Mouse (Mus musculus) midbrain, embryonic 16.5 days (tissue): ENCODE results near the gene Palld. TPM values are rescaled to one million over a fixed set of nuclear protein-coding genes. Genes with fewer than 3 reads are reported as not detected.

Source experiments
- ATAC-seq: fragments of 200-750 bp; cut with Nextera tagmentation; 2 replicates; pipeline ENCODE4 v1.8.0; 2017; ENCODE audit warnings: moderate TSS enrichment
- H3K27ac ChIP-seq: fragments of 300-500 bp; sonication (generic); 2 replicates; pipeline ENCODE4 v1.5.1; 2014; ENCODE audit warnings: mild to moderate bottlenecking, low read length, mixed read lengths
- H3K27me3 ChIP-seq: fragments of 300-500 bp; sonication (generic); 2 replicates; pipeline ENCODE4 v1.6.1; 2014; ENCODE audit warnings: low read depth, low read length, mixed read lengths; ENCODE audit not compliant: control insufficient read depth, insufficient read depth
- H3K36me3 ChIP-seq: fragments of 300-500 bp; sonication (generic); 2 replicates; pipeline ENCODE4 v1.6.1; 2014; ENCODE audit warnings: mild to moderate bottlenecking, low read length, moderate library complexity, mixed read lengths; ENCODE audit not compliant: control insufficient read depth, insufficient read depth
- H3K4me1 ChIP-seq: fragments of 300-500 bp; sonication (generic); 2 replicates; pipeline ENCODE4 v1.6.1; 2014; ENCODE audit warnings: mild to moderate bottlenecking, low read length, mixed read lengths; ENCODE audit not compliant: control insufficient read depth, insufficient read depth
- H3K4me2 ChIP-seq: fragments of 300-500 bp; sonication (generic); 2 replicates; pipeline ENCODE4 v1.6.1; 2014; ENCODE audit warnings: mild to moderate bottlenecking, low read length, mixed read lengths
- H3K4me3 ChIP-seq: fragments of 300-500 bp; sonication (generic); 2 replicates; pipeline ENCODE4 v1.5.1; 2014; ENCODE audit warnings: low read depth, mild to moderate bottlenecking, low read length, moderate library complexity, mixed read lengths
- H3K9ac ChIP-seq: fragments of 300-500 bp; sonication (generic); 2 replicates; pipeline ENCODE4 v1.6.1; 2014; ENCODE audit warnings: low read depth, low read length, mixed read lengths
- H3K9me3 ChIP-seq: fragments of 300-500 bp; sonication (generic); replicated peaks from 2 replicates; pipeline ENCODE4 v1.6.1; 2014; ENCODE audit warnings: mild to moderate bottlenecking, low read length, mixed read lengths; ENCODE audit not compliant: control insufficient read depth, poor library complexity, severe bottlenecking
- WGBS: fragments of 180-500 bp; shearing (Covaris S2); extraction: QIAGEN DNeasy Blood & Tissue Kit; methylation state at CpG from one replicate; pipeline ENCODE4 v1.1.7; 2014; 5-methylcytosine and 5-hydroxymethylcytosine counted together
- polyA plus RNA-seq: library from polyadenylated mRNA; unstranded; fragments of >200 nt; fragmentation: Nextera tagmentation; extraction: Ambion mirVana; gene quantifications from 2 replicates; pipeline ENCODE4 v1.2.1, GENCODE M21; 2015

Palld gene
- polyA plus RNA-seq, 1 experiment from 2014 or later = 15.4 TPM

GRCm38 (mm10) chr8:61731306-61732088, 171.0 kb downstream of the Palld start:
- Histone ChIP-seq H3K36me3 (no peaks in the 10 kb centered on the region), H3K4me2 (no peak overlapping the region), H3K9me3 (no peaks in the 10 kb centered on the region), H3K27me3 (no peaks in the 10 kb centered on the region), H3K4me3 (no peak overlapping the region), H3K27ac (no peak overlapping the region), H3K9ac (no peak overlapping the region), H3K4me1 (no peaks in the 10 kb centered on the region)
- WGBS = 76% methylated on average over 5 of the region's 5 CpGs
- no peak for ATAC-seq

- no peak overlapping the region for H3K27ac ChIP-seq
- no peak overlapping the region for H3K9ac ChIP-seq
- no peaks in the 10 kb centered on the region for H3K9me3 ChIP-seq
- no peak overlapping the region for H3K4me2 ChIP-seq
- no peaks in the 10 kb centered on the region for H3K27me3 ChIP-seq
- WGBS = 83% methylated on average over 6 of the region's 6 CpGs
- no peak for ATAC-seq
- no peaks in the 10 kb centered on the region for H3K36me3 ChIP-seq
- H3K4me3 ChIP-seq = no peak overlapping the region
- no peaks in the 10 kb centered on the region for H3K4me1 ChIP-seq
Observed at GRCm38 (mm10) chr8:61730669-61731068, 171.8 kb downstream of the Palld start.

DNA sequence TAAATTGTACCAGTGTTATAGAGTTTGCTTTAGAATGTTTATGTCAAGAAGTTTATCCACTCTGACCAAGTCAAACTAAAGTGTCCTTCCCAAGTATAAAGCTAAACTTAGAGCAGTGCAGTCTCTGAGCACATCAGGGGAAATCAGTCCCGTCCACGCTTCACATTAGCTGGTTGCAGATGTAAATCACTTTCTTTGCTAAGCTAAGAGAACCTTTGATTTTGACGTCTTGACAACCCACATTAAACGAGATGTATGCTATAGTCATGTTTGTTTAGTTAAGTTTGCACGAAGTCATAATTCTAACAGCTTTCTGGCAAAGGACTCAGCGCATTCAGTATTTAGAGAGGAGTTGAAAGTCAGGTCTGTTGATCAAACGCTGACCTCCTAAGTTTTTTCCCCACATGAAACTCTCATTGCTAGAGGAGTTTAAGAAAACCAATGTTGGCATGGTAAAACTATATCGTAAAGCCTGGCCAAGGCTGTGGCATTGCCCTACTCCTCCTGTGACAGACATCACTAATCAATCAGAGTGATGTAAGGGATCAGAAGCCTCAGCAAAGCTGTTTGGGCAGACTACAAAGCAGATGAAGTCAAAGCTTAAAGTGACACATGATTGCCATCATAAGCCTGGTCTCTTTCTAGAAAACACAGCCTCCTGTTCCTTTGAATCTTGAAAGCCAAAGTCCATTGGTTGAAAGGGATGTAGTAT, 177.0 kb downstream of the Palld start:
- 86% methylated on average over 8 of the region's 8 CpGs for WGBS
- Histone ChIP-seq H3K36me3 (no peaks in the 10 kb centered on the region), H3K27me3 (no peaks in the 10 kb centered on the region), H3K4me2 (no peak overlapping the region), H3K27ac (no peak overlapping the region), H3K9me3 (no peaks in the 10 kb centered on the region), H3K4me3 (no peak overlapping the region), H3K9ac (no peak overlapping the region), H3K4me1 (no peaks in the 10 kb centered on the region)
- no peak for ATAC-seq

GRCm38 (mm10) chr8:61722226-61722625, 180.3 kb downstream of the Palld start:
- Histone ChIP-seq H3K4me2 (no peak overlapping the region), H3K27ac (no peak overlapping the region), H3K4me3 (no peak overlapping the region), H3K36me3 (0 out of 2 replicates have a peak, but pooled peaks cover 2% of the 10 kb centered on the region), H3K9me3 (no peaks in the 10 kb centered on the region), H3K27me3 (no peaks in the 10 kb centered on the region), H3K4me1 (no peaks in the 10 kb centered on the region), H3K9ac (no peak overlapping the region)
- ATAC-seq = no peak
- 80% methylated on average over 9 of the region's 9 CpGs for WGBS

DNA sequence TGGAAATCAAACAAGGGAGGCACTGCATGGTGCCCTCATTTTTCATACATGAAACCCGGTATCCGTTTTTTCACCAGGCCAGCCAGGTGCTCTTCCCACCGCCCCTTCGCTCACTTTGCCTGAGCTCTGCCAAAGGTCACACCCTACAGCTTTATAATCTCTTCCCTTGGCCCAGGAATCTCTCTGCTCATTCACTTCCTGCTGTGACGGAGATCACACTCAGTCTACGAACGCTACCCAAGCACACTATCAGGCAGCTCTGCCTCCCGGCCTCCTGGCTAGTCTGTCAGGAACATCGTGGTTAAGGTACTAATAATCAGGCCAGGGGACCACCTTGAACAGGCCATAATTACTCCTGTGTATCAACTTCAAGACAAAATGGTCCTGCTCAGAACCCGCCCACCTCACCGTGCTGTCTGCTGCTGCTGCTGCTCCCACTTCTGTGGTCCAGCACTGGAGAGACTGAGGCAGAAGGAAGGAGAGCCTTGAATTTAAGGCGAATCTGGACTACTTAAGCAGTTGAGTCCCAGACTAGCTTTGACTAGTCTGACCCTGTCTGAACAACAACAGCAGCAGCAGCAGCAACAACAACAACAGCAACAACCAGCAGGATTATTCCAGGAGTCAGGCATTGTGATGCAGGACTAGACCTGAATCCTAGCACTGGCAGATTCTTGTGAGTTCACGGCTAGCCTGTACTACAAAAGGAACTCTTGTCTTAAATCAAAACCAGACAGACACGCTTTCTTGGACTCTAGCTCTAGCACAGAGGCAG, 187.0 kb downstream of the Palld start:
- Histone ChIP-seq H3K4me2 (no peak overlapping the region), H3K36me3 (0 out of 2 replicates have a peak, but pooled peaks cover 2% of the 10 kb centered on the region), H3K4me1 (no peaks in the 10 kb centered on the region), H3K27me3 (no peaks in the 10 kb centered on the region), H3K27ac (no peak overlapping the region), H3K9me3 (no peaks in the 10 kb centered on the region), H3K4me3 (no peak overlapping the region), H3K9ac (no peak overlapping the region)
- 46% methylated on average over 14 of the region's 14 CpGs for WGBS
- ATAC-seq = no peak

DNA sequence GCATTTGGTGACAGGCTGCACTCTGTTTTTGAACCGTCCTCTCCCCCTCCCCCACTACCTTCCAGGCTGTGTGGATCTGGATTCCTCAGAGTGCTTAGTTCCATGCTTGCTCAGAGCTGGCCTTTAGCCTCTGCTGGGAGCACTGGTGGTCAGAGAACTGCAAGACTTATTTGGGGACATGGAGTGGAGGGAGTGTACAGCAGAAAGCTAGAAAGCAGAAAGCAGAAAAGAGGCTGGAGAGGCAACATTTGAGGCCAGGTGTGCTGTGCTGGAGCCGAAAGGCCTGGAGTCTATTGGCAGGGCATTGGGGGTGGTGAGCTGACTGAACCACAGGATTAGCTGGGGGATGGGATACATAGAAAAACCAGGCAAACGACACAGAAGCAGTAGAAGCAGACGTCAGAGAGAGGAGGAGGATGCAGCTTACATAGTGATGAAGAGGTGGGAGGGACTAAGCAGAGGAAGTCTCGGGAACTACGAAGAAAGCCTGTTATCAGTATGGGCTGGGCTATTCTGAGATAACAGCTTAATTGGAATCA, 188.1 kb downstream of the Palld start:
- 37% methylated on average over 6 of the region's 6 CpGs for WGBS
- no peak for ATAC-seq
- 0 out of 2 replicates have a peak, but pooled peaks cover 2% of the 10 kb centered on the region for H3K36me3 ChIP-seq

DNA sequence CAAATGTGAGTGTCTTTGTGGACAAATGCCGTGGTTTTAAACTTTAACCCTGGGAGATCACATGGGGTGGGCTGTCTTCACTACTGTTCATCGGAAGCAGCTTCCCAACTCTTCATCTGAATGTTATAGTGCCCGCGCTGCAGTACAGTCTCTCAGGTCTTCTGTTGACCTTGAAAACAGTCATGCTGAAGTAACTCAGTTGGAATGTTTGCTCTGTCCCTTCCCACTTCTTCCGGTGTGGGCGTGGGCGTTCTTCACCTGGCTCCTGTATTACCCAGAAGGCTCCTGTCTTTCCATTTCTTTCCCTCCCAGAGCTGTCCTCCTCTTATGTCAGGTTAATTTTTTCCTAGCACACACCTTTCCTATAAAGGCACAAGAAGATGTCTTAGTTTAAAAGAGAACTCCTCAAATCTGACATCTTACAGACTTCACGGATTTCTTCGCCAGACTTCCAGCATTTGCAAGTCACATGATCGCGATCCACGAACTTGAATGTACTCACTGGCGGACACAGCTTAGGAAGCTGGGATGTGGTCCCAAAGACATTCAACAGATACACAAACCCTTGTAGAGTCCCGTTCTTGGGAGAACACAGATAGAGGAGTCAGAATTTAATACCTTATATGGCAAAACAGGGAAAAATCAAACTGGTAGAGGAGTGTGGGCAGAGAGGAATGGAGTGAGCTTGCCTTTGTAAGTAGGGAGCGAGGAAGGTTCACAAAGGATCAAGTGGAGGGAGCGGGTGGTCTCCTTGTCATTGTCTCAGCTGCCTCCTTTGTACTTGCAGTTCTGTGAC, 189.1 kb downstream of the Palld start:
- no peaks in the 10 kb centered on the region for H3K27me3 ChIP-seq
- no peak overlapping the region for H3K4me2 ChIP-seq
- H3K27ac ChIP-seq = no peak overlapping the region
- no peak for ATAC-seq
- H3K4me3 ChIP-seq = no peak overlapping the region
- no peaks in the 10 kb centered on the region for H3K9me3 ChIP-seq
- WGBS = 88% methylated on average over 16 of the region's 16 CpGs
- H3K4me1 ChIP-seq = peaks cover 3% of the 10 kb centered on the region; the same call in 1 of the 2 replicates
- H3K36me3 ChIP-seq = 0 out of 2 replicates have a peak, but pooled peaks cover under 1% of the 10 kb centered on the region
- no peak overlapping the region for H3K9ac ChIP-seq

More for the DNA sequence above, 188.1 kb downstream of the Palld start:
- Histone ChIP-seq H3K4me1 (no peaks in the 10 kb centered on the region), H3K9me3 (no peaks in the 10 kb centered on the region), H3K9ac (no peak overlapping the region), H3K4me3 (no peak overlapping the region), H3K27ac (no peak overlapping the region), H3K4me2 (no peak overlapping the region), H3K27me3 (no peaks in the 10 kb centered on the region)

DNA sequence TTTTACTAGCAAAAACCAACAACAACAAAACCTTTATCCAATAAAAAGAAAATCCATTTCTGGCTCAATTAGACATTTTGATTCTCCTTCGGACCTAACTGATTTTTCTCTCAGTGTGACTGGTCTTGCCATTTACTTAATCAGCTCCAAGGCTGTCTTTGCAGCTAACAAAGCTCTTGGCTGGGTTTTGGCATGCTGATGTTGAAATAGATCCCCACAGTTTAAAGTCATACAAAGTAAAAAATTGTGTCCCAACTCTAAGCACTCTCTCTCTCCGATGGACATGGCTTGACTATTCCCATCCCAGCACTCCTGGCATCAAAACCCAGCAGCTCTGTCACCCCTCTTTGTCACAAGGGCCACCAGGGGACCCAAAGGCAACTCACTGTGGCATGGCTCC, 190.1 kb downstream of the Palld start:
- Histone ChIP-seq H3K9ac (no peak overlapping the region), H3K4me3 (no peak overlapping the region), H3K27ac (no peak overlapping the region), H3K4me2 (no peak overlapping the region), H3K27me3 (no peaks in the 10 kb centered on the region), H3K9me3 (no peaks in the 10 kb centered on the region), H3K36me3 (no peaks in the 10 kb centered on the region), H3K4me1 (peaks cover 3% of the 10 kb centered on the region; the same call in 1 of the 2 replicates)
- WGBS = 86% methylated on average over 2 of the region's 2 CpGs
- ATAC-seq = no peak
